Mouse (Mus musculus): Measurements from ENCODE around the gene Rnf39. TPM values are rescaled to one million over a fixed set of nuclear protein-coding genes. Genes with fewer than 3 reads are reported as not detected.

Rnf39 gene
- polyA plus RNA-seq, 1 experiment from 2014 or later: 0.45 TPM

- Histone ChIP-seq H3K9ac (ENCODE audit: low read length) (no peak overlapping the region), H3K27ac (replicated peaks in 1 of 2; ENCODE audit: control insufficient read depth in 1 of 2, insufficient read depth in 1 of 2, low read depth in 2 of 2, low read length in 2 of 2) (no peak overlapping the region), H3K9me3 (ENCODE audit: control insufficient read depth, low read length) (no peaks in the 10 kb centered on the region), H3K4me1 (ENCODE audit: control insufficient read depth in 2 of 2, insufficient read depth in 2 of 2, low read length in 2 of 2) (peaks cover 3 to 4% of the 10 kb centered on the region in 2 experiments; a peak in 3 of 4 replicates), H3K4me3 (ENCODE audit: control insufficient read depth in 1 of 2, insufficient read depth in 1 of 2, low read depth in 1 of 2, low read length in 2 of 2) (no peak overlapping the region), H3K27me3 (ENCODE audit: control insufficient read depth, insufficient read depth, low read length) (peaks cover 30% of the 10 kb centered on the region), H3K36me3 (ENCODE audit: control insufficient read depth, insufficient read depth, low read length) (no peaks in the 10 kb centered on the region), H3K4me2 (ENCODE audit: low read length) (no peak overlapping the region)
- WGBS: 70% methylated on average over 2 of the region's 2 CpGs
- ATAC-seq (ENCODE audit: insufficient number of reproducible peaks, insufficient read depth, low FRiP score, low read depth): no peak
Measured at GRCm38 (mm10) chr17:36938056-36938455, 4.7 kb upstream of the Rnf39 start.

GRCm38 (mm10) chr17:36942391-36942790 is 327 bp upstream of the Rnf39 start:
- no peak overlapping the region for H3K27ac ChIP-seq (replicated peaks in 1 of 2; ENCODE audit: control insufficient read depth in 1 of 2, insufficient read depth in 1 of 2, low read depth in 2 of 2, low read length in 2 of 2)
- peak overlapping the region; percentile 74 for H3K4me2 ChIP-seq (ENCODE audit: low read length)
- WGBS: 35% methylated on average over 10 of the region's 10 CpGs
- H3K9ac ChIP-seq (ENCODE audit: low read length): no peak overlapping the region
- H3K27me3 ChIP-seq (ENCODE audit: control insufficient read depth, insufficient read depth, low read length): peaks cover 62% of the 10 kb centered on the region
- no peaks in the 10 kb centered on the region for H3K36me3 ChIP-seq (ENCODE audit: control insufficient read depth, insufficient read depth, low read length)
- no peak for ATAC-seq (ENCODE audit: insufficient number of reproducible peaks, insufficient read depth, low FRiP score, low read depth)
- H3K9me3 ChIP-seq (ENCODE audit: control insufficient read depth, low read length): no peaks in the 10 kb centered on the region
- peak overlapping the region in 1 of 2 experiments; percentile 43; a peak in 2 of 4 replicates for H3K4me3 ChIP-seq (ENCODE audit: control insufficient read depth in 1 of 2, insufficient read depth in 1 of 2, low read depth in 1 of 2, low read length in 2 of 2)
- peaks cover 8 to 9% of the 10 kb centered on the region in 2 experiments; a peak in 3 of 4 replicates for H3K4me1 ChIP-seq (ENCODE audit: control insufficient read depth in 2 of 2, insufficient read depth in 2 of 2, low read length in 2 of 2)

GRCm38 (mm10) chr17:36943691-36944090 is 973 bp downstream of the Rnf39 start:
- ATAC-seq (ENCODE audit: insufficient number of reproducible peaks, insufficient read depth, low FRiP score, low read depth): no peak
- 0 out of 4 replicates have a peak overlapping the region, but pooled peaks of 1 of the 2 experiments have one; percentile 36 for H3K4me3 ChIP-seq (ENCODE audit: control insufficient read depth in 1 of 2, insufficient read depth in 1 of 2, low read depth in 1 of 2, low read length in 2 of 2)
- H3K27me3 ChIP-seq (ENCODE audit: control insufficient read depth, insufficient read depth, low read length): peaks cover 57% of the 10 kb centered on the region
- peaks cover 9 to 13% of the 10 kb centered on the region in 2 experiments; a peak in 3 of 4 replicates for H3K4me1 ChIP-seq (ENCODE audit: control insufficient read depth in 2 of 2, insufficient read depth in 2 of 2, low read length in 2 of 2)
- H3K9me3 ChIP-seq (ENCODE audit: control insufficient read depth, low read length): no peaks in the 10 kb centered on the region
- no peak overlapping the region for H3K27ac ChIP-seq (replicated peaks in 1 of 2; ENCODE audit: control insufficient read depth in 1 of 2, insufficient read depth in 1 of 2, low read depth in 2 of 2, low read length in 2 of 2)
- peak overlapping the region; percentile 74; the same call in 1 of the 2 replicates for H3K4me2 ChIP-seq (ENCODE audit: low read length)
- peaks cover under 1% of the 10 kb centered on the region; the same call in 1 of the 2 replicates for H3K36me3 ChIP-seq (ENCODE audit: control insufficient read depth, insufficient read depth, low read length)
- WGBS: 30% methylated on average over 5 of the region's 5 CpGs
- no peak overlapping the region for H3K9ac ChIP-seq (ENCODE audit: low read length)

- Histone ChIP-seq H3K9me3 (ENCODE audit: control insufficient read depth, low read length) (no peaks in the 10 kb centered on the region), H3K4me1 (ENCODE audit: control insufficient read depth in 2 of 2, insufficient read depth in 2 of 2, low read length in 2 of 2) (peaks cover 9 to 13% of the 10 kb centered on the region in 2 experiments; a peak in 3 of 4 replicates), H3K4me3 (ENCODE audit: control insufficient read depth in 1 of 2, insufficient read depth in 1 of 2, low read depth in 1 of 2, low read length in 2 of 2) (no peak overlapping the region), H3K27ac (replicated peaks in 1 of 2; ENCODE audit: control insufficient read depth in 1 of 2, insufficient read depth in 1 of 2, low read depth in 2 of 2, low read length in 2 of 2) (no peak overlapping the region), H3K9ac (ENCODE audit: low read length) (no peak overlapping the region), H3K4me2 (ENCODE audit: low read length) (no peak overlapping the region), H3K36me3 (ENCODE audit: control insufficient read depth, insufficient read depth, low read length) (peaks cover 7% of the 10 kb centered on the region), H3K27me3 (ENCODE audit: control insufficient read depth, insufficient read depth, low read length) (peaks cover 57% of the 10 kb centered on the region)
- 31% methylated on average over 7 of the region's 9 CpGs for WGBS
- no peak for ATAC-seq (ENCODE audit: insufficient number of reproducible peaks, insufficient read depth, low FRiP score, low read depth)
Measured at GRCm38 (mm10) chr17:36944121-36944775, 1.5 kb downstream of the Rnf39 start.

GRCm38 (mm10) chr17:36947051-36947819 is 4.5 kb downstream of the Rnf39 start:
- peaks cover 12% of the 10 kb centered on the region for H3K36me3 ChIP-seq (ENCODE audit: control insufficient read depth, insufficient read depth, low read length)
- H3K27ac ChIP-seq (replicated peaks in 1 of 2; ENCODE audit: control insufficient read depth in 1 of 2, insufficient read depth in 1 of 2, low read depth in 2 of 2, low read length in 2 of 2): no peak overlapping the region
- peak overlapping the region; percentile 48 to 57 for H3K4me3 ChIP-seq (ENCODE audit: control insufficient read depth in 1 of 2, insufficient read depth in 1 of 2, low read depth in 1 of 2, low read length in 2 of 2)
- peak overlapping the region; percentile 73 for H3K9ac ChIP-seq (ENCODE audit: low read length)
- WGBS: 1% methylated on average over 57 of the region's 62 CpGs
- no peak; the same call in 1 of the 2 replicates for ATAC-seq (ENCODE audit: insufficient number of reproducible peaks, insufficient read depth, low FRiP score, low read depth)
- peak overlapping the region; percentile 96 for H3K4me2 ChIP-seq (ENCODE audit: low read length)
- H3K4me1 ChIP-seq (ENCODE audit: control insufficient read depth in 2 of 2, insufficient read depth in 2 of 2, low read length in 2 of 2): peaks cover 9 to 23% of the 10 kb centered on the region in 2 experiments
- H3K27me3 ChIP-seq (ENCODE audit: control insufficient read depth, insufficient read depth, low read length): peaks cover 45% of the 10 kb centered on the region
- no peaks in the 10 kb centered on the region for H3K9me3 ChIP-seq (ENCODE audit: control insufficient read depth, low read length)

- Histone ChIP-seq H3K4me3 (ENCODE audit: control insufficient read depth in 1 of 2, insufficient read depth in 1 of 2, low read depth in 1 of 2, low read length in 2 of 2) (no peak overlapping the region), H3K9ac (ENCODE audit: low read length) (no peak overlapping the region), H3K27ac (replicated peaks in 1 of 2; ENCODE audit: control insufficient read depth in 1 of 2, insufficient read depth in 1 of 2, low read depth in 2 of 2, low read length in 2 of 2) (no peak overlapping the region), H3K36me3 (ENCODE audit: control insufficient read depth, insufficient read depth, low read length) (peaks cover 12% of the 10 kb centered on the region), H3K4me1 (ENCODE audit: control insufficient read depth in 2 of 2, insufficient read depth in 2 of 2, low read length in 2 of 2) (peaks cover 6 to 16% of the 10 kb centered on the region in 2 experiments), H3K27me3 (ENCODE audit: control insufficient read depth, insufficient read depth, low read length) (peaks cover 35% of the 10 kb centered on the region), H3K9me3 (ENCODE audit: control insufficient read depth, low read length) (no peaks in the 10 kb centered on the region), H3K4me2 (ENCODE audit: low read length) (no peak overlapping the region)
- 78% methylated on average over 1 of the region's 1 CpGs for WGBS
- ATAC-seq (ENCODE audit: insufficient number of reproducible peaks, insufficient read depth, low FRiP score, low read depth): no peak
Measured at GRCm38 (mm10) chr17:36948286-36948685, 5.6 kb downstream of the Rnf39 start.

- peaks cover 6 to 15% of the 10 kb centered on the region in 2 experiments for H3K4me1 ChIP-seq (ENCODE audit: control insufficient read depth in 2 of 2, insufficient read depth in 2 of 2, low read length in 2 of 2)
- peaks cover 25% of the 10 kb centered on the region for H3K27me3 ChIP-seq (ENCODE audit: control insufficient read depth, insufficient read depth, low read length)
- WGBS: 97% methylated on average over 8 of the region's 8 CpGs
- H3K27ac ChIP-seq (replicated peaks in 1 of 2; ENCODE audit: control insufficient read depth in 1 of 2, insufficient read depth in 1 of 2, low read depth in 2 of 2, low read length in 2 of 2): no peak overlapping the region
- peaks cover 22% of the 10 kb centered on the region for H3K36me3 ChIP-seq (ENCODE audit: control insufficient read depth, insufficient read depth, low read length)
- H3K4me3 ChIP-seq (ENCODE audit: control insufficient read depth in 1 of 2, insufficient read depth in 1 of 2, low read depth in 1 of 2, low read length in 2 of 2): no peak overlapping the region
- H3K9me3 ChIP-seq (ENCODE audit: control insufficient read depth, low read length): no peaks in the 10 kb centered on the region
- H3K4me2 ChIP-seq (ENCODE audit: low read length): no peak overlapping the region
- no peak overlapping the region for H3K9ac ChIP-seq (ENCODE audit: low read length)
- no peak for ATAC-seq (ENCODE audit: insufficient number of reproducible peaks, insufficient read depth, low FRiP score, low read depth)
Measured at GRCm38 (mm10) chr17:36949265-36949664, 6.5 kb downstream of the Rnf39 start.
